Mouse (Mus musculus): ENCODE results near the gene Gng2.
A peak's percentile ranks its signal among the peaks of the same experiment; 100 is the strongest.

The Gng2 gene

DNA sequence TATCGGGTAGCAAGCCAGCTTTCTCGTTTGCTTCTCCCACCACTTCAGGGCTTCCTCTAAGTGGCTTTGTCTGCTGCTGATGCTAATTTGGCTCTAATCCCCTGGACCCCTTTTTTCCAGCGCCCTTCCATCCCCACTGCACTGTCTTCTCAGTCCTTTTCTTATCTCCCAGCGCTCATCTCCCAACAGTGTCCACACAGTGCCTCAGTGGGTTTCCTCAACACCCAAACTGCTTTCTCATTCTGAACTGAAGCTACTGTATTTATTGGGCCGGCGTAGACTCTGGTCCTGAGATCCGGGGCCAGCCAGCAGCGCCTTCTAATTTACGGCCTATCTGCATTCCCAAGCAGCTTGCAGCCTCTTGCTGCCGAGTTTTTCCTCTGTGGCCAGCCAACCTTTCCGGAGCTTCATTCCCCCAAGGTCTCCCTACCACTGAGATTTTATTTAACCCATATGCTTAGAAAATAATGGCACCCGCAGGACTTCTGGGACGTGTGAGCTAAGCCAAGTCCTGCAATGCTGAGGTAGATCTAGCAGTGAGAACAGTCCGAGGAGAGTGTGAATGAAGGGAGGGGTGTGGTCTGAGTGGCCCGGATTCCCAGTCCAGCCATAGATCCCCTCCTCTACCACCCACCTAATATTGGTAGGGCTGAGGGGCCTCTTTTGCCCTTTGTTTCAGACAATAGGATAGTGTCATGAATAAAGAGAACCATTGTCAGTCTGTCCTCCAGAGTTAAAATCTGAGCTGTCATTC lies at the start of gene Gng2:
Gene Gng2, minus strand, starts transcription at position 357 of the 754 bp plus-strand sequence.
- no peak for DNase-seq (ENCODE audit: extremely low spot score, low read depth, low spot score)

DNA sequence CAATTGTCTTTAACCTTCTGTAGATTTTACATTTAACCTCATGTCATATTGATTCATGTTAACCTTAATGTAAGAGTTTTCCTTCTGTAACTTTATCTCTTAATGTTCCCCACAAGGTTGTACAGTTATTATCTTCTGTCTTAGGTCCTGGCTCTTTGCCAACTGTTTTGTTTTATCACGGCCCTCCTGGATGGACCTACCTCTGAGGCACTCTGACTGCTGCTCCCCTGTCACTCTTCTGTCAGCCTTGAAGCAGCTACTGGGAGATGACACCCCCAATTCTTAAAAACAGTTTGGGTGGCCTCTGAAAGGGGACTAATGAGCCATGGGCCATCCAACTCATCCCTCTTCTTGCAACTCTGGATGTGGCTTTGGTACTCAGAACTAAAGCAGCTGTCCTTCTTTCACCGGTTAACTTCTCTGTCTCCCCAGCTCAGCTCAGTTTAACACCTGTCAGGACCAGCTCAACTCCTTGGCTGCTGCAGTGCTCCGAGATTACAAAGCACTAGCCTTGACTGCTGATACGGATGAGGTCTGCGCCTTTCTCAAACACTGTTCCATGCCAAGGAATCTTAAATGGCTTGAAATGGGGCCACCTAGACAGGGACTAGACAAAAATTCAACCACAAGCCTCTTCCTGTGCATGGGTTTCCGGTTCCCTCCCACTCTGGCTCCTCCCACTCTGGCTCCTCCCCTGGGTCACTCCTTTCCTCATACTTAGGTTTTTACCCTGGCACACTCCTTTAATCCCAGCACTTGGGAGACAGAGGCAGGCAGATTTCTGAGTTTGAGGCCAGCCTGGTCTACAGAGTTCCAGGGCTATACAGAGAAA lies 47.7 kb upstream of the Gng2 start:
- no peak for DNase-seq (ENCODE audit: extremely low spot score, low read depth, low spot score)

DNA sequence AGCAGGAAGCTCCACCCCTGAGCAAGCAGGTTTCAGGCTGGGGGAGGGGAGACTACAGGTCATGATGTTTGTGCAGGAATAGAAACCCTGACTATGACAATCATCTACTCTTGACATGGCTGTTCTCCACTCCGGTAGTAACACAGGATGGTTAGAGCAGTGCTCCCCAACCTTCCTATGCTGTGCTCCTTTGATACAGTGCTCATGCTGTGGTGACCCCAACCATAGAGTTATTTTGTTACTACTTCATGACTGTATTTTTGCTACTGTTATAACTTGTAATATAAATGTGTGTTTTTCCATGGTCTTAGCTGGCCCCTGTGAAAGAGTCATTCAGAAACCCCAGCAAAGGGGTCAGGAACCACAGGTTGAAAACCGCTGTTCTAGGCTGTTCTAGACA lies 46.5 kb upstream of the Gng2 start:
- DNase-seq (ENCODE audit: extremely low spot score, low read depth, low spot score): no peak

DNA sequence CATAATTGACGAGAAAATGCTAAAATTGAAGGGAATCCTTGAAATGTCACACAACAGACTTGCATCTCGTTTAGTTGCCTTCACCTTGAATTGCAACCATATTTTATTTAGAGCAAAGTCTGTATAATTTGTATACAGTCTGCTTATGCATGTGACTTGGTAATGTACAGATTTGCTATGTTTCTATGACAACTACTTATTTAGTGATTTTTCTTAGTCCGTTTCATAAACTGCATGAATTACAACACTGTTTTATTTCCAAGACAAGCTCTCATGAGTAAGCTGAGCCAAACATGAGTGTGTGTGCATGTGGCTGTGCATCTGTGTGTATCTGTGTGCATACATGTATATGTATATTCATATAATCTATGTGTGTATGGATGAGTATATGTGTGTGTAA lies 42.1 kb upstream of the Gng2 start:
- no peak for DNase-seq (ENCODE audit: extremely low spot score, low read depth, low spot score)

DNA sequence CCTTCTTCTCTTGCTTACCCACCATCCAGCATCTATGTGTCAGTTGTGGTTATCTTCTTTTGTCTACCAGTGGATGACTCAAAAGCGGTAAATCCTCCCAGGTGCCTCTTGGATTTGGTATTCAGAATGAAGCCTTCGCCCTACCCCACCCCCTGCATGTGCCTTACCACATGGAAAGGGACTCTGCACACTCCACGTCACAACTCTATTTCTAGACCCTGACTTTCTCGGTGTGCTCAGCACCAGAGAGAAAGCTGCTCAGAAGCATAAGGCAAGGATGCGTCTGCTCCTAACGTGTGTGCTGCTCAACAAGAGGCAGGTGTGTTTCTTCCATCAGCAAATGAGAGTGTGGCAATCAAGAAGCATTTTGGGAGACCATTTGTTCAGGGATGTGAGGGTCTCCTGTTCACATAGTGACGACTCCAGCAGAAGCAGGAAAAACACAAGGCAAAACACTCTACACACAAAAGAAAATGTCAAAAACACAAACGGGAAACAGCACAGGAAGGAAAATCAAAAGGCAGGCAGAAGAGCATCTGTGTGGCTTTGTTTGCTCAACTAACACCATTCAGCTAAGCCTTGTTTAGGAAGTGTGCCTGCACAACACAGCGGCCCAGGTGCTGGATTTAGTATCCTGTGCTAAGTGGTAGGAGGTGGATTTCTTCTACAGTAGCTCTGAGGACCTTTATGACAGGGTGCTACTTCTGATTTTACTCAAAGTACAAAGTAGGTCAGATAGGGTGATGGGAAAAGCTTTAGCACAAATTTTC lies 35.3 kb upstream of the Gng2 start:
- DNase-seq (ENCODE audit: extremely low spot score, low read depth, low spot score): no peak

DNA sequence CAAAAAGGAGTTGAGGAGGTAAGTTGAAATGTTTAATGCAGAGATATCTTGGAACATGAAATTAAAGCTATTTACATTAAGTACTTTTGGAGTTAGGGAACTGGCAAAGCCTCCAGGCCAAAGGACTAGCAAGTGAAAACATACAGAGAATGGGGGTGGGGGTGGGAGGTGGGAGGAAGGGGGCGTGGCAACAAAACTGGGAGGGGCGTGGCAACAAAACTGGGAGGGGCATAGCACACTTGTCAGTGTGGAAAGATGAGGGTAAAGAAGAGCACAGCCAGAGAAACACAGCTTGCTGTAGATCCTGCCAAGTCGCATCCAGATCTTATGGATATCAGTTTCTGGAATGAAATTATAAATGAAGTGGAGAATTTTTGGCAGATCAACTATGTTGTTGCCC lies 30.0 kb upstream of the Gng2 start:
- no peak for DNase-seq (ENCODE audit: extremely low spot score, low read depth, low spot score)

DNA sequence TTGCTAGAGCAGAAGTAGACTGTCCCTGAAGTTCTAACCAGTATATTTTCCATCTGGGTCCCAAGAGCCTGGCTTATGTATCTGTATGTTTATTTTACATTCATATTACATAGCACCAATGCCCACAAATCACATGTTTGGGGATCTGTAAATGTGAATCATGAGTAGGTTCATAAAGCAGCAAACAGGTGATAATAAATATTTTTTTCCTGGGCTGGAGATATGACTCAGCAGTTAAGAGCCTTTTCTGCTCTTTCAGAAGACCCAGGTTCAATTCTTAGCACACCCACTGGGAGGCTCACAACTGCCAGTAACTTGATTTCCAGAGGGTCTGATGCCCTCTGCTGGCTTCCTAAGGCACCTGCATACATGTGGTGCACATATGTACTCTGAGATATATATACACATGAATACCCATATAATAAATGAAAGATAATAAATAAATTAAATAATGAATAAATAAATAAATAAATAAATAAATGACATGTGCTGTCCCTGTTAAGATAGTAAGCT lies 27.4 kb upstream of the Gng2 start:
- DNase-seq (ENCODE audit: extremely low spot score, low read depth, low spot score): no peak

DNA sequence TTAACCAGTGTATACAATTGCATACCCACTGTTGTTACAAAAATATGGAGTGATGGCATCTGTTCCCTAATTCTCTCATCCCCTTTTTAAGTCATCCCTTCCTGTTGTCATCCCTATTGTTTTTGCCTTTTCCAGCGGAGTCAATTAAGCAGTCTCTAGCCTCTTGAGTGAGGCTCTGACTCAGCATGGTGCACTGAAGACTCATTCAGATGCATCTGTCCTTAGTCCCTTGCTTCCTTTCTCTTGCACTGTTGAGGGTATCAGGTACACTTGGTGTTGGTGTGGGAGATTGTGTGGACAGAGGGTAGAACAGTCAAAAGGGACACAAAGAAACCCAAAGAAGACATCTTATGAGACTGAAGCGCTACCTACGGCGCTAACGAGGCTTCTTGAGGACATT lies 19.4 kb upstream of the Gng2 start:
- DNase-seq (ENCODE audit: extremely low spot score, low read depth, low spot score): no peak

DNA sequence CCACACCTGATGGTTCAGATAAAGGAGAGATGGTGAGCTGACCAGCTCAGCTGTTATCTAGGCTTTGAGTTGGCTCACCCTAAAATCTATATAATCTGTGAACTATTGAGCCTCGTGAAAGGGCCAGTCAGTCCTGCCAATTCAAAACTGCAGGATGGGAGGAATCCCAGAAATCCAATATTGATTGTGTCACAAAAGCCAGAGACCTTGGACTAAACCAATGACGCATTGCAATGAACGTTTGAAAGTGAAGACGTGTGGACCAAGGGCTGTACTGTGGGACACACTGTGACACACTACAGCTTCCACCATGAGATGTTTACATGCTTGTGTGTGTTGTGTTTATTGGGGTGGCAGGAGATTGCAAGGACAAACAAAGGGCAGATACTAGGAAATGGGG lies 18.5 kb upstream of the Gng2 start:
- no peak for DNase-seq (ENCODE audit: extremely low spot score, low read depth, low spot score)

DNA sequence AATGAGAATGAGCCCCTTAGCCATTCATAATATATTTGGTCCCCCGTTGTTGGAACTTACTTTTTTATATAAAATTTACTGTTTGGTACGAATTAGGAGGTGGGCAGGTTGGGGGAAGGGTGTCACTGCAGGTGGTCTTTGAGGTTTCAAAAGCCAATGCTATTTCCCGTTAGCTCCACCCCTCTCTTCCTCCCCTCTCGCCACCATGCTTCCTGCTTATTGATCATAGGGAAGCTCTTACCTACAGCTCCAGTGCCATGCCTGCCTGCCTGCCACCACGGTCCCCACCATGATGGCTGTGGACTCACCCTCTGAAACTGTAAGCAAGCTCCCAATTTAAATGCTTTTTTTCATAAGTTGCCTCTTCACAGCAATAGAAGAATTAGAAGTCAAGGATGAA lies 16.6 kb upstream of the Gng2 start:
- DNase-seq (ENCODE audit: extremely low spot score, low read depth, low spot score): no peak

DNA sequence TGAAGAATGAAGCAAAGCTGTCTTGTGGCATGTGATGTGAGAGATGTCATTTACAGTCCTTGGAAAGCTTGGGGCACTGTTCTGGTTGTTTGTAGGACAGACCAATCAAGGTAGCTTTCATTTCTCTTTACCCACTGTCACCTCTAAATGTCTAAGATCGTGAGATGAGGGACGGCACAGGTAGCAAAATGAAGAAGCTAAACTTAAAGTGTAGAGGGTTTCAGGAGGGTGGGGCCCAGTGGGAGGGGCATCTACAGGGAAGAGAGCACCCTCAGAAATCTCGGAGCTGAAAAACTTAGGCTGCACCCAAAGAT lies 16.1 kb upstream of the Gng2 start:
- no peak for DNase-seq (ENCODE audit: extremely low spot score, low read depth, low spot score)

DNA sequence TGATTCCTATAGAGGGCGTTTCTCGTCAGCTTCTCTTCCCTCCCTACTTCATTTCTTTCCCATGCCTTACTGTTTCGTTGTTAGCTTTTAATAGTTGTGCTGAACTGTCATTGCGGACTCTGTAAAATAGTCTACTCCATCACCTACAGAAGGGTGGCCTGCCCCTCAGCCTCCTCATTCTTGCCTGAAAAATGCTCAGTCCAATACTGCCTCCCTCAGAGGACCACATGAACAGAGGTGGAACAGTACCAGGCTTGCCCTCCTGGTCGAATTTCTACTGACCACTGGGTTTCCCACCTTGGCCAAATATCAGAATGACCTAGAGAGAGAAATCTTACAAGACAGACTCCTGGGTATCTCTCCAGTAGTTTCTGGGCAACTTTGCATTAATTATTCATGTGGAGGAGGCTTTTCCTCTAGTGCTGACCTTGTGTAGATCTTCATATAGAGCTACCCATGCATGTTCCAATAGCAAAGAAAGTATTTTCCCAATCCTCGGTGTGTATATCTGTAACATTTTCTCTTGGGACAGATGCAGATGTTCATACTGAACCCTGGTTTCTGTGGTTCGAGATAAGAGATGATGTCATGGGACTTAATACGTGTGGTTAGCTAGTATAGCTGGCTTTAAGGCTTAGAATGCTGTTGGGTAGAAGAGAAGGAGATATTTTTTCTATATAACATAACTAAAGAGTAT lies 15.6 kb upstream of the Gng2 start:
- DNase-seq (ENCODE audit: extremely low spot score, low read depth, low spot score): no peak

DNA sequence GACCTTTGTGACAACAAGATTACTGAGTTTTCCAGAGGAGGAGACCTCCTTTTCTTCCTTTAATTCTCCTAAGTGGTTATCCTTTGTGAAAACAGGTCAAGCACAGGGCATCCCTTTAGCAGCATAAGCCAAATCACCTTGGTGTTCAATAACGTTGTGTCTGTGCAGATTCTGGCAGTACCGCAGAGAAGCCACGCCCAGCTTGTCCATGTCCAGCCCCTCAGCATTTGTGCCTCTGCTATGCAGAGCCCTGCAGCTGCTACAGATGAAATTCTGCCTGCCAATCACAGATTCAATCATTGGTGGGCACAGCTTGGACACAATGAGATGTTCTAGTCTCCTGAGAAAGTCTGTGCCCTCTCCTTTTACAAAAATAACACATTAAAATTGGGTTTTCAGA lies 14.4 kb upstream of the Gng2 start:
- DNase-seq (ENCODE audit: extremely low spot score, low read depth, low spot score): no peak

DNA sequence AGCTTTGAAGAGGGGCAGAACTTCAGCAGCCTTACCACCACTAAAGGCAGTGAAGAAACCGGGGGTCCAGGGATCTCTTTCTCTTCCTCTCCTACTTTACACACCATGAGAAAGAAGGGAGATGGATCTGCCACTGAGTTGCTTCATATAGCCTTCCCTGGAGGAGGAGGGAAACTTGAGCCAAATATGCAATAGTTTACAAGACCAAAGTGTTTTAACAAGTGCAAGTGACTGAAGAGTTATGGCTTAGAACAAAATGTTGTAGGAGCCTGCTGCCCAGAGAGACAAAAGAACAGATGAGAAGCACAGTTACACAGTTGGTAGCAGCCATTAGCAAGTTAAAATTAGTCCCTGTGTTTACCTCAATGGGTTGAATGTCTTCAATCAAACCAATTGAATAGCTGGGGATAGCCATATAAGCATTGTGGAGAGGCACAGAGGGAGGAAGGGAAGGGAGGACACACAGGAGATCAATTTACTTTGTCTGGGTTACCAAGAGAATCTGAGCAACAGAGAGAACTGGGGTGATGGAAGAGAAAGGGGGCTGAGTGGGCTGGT lies 13.1 kb upstream of the Gng2 start:
- no peak for DNase-seq (ENCODE audit: extremely low spot score, low read depth, low spot score)

DNA sequence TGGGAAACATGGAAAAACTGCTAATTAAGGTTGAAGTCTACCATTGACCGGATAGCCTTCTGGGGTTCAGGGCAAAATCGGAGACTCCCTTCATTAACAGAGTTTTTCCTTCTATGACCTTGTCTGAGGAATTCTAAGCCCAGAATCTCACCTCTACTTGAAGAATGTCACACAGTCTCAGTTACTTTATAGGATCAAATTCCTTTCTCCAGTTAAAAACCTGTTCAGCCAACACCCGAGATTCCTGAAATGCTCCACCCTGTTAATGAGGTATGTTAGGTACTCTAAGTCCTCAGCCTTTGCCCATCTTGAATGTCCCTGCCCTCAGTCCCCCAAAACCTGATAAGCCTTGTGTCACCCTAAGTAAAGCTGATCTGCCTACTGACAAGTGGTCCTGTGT lies 11.0 kb upstream of the Gng2 start:
- no peak for DNase-seq (ENCODE audit: extremely low spot score, low read depth, low spot score)

DNA sequence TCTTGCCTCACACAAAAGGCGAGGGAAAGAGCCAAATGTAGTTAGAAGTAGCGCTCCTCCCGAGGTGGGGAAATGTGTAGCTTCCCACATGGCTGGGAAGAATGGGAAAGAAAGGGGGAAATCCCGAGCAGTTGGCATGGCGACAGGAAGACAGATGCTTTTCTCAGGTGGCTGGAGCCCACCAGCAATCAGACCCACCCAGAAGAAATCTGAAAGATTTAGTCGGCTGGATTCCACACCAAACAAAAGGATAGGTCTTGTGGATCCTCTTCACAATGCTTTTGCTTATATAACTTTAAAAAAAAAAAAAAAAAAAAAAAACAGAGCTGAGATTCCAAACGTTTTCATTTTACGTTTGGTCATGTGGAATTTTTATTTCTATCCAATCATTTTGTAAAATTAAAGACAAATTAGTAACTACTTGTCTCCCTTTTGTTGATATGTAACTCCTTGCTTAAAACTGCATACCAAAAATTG lies 10.0 kb upstream of the Gng2 start:
- DNase-seq (ENCODE audit: extremely low spot score, low read depth, low spot score): no peak

DNA sequence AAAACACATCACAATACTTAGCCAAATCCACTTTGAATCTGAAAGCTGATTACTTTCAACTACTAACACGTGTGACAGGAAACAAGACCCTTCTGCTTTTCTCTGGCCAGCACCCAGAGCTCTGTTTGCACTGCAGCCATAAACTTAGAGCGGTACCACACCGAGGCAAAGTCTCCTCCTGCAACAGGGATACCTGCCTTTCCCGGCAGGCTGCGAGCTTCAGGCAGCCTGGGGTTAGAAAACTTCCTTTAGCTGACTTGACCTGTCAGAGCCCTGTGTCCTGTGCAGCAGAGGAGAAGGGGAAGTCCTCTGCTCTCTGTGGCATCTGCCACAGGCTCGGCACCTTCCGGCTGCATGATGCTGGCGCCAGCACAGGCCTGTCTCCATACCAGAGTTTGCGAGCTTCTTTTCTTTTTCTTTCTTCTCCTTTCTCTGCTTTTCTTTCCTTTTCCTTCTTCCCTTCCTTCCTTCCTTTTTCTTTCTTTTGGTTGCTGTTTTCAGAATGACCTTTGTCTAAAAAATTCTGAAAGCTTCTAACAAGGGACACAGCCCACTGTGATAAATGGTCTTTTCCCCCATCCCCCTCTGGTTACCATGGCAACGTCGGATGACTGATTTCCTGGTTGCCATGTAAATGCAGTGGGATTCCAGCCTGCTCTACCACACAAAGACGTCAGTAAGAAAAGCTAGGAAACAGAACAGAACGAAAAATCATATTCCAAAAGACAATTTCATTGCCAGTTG lies 9.4 kb upstream of the Gng2 start:
- peak; percentile 100 for DNase-seq (ENCODE audit: extremely low spot score, low read depth, low spot score)

DNA sequence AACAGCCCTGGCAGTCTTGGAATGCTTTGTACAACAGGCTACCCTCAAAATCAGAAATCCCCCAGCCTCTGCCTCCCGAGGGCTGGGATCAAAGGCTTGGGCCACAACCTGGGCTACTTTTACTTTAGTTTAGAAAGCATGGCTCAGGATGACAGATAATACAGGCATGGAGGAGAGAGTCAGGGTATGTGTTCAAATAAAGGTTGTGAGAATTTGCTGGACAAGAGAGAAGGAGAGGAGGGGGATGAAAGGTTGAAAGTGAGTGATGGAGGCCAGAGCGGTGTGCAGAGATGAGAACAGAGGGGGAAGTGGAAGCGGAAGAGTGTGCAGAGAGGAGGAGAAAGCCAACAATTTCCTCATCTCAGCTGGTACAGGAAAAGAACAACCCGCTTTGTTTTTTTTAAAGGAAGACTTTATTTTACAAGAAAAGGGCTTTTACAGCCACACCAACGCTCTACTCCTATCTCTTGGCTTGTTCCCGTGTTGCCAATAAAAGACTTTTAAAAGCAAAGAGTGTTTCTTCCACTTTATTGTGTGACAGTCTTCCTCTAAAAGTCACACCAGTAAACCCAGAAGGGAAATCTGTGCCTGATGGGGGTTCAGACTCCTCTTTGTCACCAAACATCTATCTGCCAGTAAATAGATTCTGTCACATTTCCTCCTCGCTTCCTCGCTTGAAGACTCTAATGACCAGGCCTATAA lies 8.6 kb upstream of the Gng2 start:
- no peak for DNase-seq (ENCODE audit: extremely low spot score, low read depth, low spot score)
